Mouse (Mus musculus): Measurements from ENCODE around the gene Nfix. TPM values are rescaled to one million over a fixed set of nuclear protein-coding genes. Genes with fewer than 3 reads are reported as not detected.

The Nfix gene
- total RNA-seq, 2 experiments from 2014 or later: 291 to 300 TPM

- DNase-seq (ENCODE audit: low spot score in 2 of 2): no peak
Observed at GRCm38 (mm10) chr8:84740895-84741843, 59.0 kb downstream of the Nfix start.

- no peak for DNase-seq (ENCODE audit: low spot score in 2 of 2)
Observed at GRCm38 (mm10) chr8:84739401-84739742, 60.8 kb downstream of the Nfix start.

DNA sequence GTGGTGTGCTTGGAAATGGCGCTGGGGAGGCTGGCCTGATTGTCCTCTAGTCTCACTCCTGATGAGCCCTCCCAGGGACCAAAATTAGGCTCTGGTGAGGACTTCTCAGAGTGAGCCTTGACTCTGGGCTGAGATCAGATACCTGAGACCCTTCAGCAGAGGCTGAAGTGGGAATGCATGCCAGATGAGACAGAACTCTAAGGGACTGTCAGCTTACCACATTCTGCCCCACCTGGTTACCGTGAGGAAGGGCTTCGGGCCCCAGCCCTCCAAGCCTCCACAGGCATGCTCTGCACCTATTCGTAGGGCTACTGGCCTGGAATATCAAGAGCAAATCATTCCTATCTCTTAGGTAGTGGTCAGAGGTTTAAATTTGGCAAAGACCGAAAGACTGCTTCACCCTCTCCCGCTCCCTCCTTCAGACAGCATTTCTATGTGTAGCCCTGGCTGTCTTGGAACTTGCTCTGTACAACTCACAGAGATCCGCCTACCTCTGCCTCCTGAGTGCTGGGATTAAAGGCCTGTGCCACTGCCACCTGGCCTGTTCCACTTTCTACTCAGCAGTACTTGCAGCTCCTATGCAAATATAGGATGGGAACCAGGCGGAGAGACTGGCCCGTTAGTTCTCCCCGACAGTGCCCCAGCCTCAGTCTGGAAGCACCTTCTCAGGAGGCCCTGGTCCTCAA, 61.3 kb downstream of the Nfix start:
- no peak for DNase-seq (ENCODE audit: low spot score in 2 of 2)

DNA sequence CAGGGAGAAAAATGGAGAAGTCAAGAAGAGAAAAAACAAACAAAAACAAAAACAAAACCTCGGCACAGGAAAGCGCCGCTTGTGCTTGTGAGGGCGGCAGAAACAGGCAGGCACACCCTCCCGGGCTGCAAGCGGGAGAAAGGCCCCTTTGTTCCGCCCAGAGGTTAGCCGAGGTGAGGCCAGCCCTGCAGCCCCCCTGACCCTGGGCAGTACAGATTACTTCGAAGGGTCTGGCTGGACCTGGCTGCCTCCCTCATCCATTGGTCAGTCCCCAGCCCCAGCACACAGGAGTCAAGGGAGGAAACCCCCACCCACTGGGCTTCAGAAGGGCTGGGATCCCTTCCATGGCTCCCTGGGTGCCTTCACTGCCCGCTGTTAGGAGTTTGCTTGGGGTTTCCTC, 61.9 kb downstream of the Nfix start:
- no peak for DNase-seq (ENCODE audit: low spot score in 2 of 2)

DNA sequence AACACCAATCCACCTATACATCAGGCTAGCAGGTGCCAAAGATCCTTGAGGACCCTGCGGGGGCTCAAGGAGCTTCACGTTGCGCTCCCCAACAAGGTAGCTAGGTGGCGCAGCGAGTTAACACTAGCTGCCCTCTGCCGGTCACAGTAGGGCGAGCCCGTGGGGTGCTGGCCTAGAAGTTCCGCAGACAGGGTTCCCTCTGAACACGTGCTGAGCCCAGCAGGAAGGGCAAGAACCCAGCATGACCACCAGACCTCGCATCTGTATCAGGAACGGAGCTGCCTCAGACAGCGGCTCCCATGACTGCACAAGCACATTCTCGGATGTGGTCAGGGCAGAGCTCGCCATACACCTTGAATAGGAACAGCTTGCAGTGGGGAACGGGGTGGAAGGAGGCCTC, 62.5 kb downstream of the Nfix start:
- DNase-seq (ENCODE audit: low spot score in 2 of 2): peak in 1 of 2 experiments; percentile 76

DNA sequence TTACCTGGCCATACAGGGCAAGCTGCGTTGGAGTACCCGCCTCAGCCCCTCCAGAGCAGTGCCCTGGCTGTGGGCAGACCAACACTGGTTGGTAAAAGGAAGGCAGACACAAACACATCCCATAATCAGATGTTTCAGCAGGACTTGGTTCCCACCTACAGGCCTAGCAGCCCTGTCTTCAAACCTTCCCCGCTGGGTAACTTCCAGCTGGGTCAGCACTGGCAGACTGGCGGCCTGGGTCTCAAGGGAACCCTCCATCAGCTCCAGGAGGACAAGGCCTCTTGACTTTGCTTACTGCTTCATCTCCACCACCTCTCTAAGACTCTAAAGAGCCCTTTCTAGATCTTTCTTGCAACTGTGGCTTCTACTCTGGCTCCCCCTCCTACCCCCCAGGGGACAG, 63.6 kb downstream of the Nfix start:
- no peak for DNase-seq (ENCODE audit: low spot score in 2 of 2)

GRCm38 (mm10) chr8:84735597-84735996, 64.5 kb downstream of the Nfix start:
- DNase-seq (ENCODE audit: low spot score in 2 of 2): no peak

GRCm38 (mm10) chr8:84734680-84735079, 65.5 kb downstream of the Nfix start:
- no peak for DNase-seq (ENCODE audit: low spot score in 2 of 2)

GRCm38 (mm10) chr8:84733959-84734358, 66.2 kb downstream of the Nfix start:
- no peak for DNase-seq (ENCODE audit: low spot score in 2 of 2)

DNA sequence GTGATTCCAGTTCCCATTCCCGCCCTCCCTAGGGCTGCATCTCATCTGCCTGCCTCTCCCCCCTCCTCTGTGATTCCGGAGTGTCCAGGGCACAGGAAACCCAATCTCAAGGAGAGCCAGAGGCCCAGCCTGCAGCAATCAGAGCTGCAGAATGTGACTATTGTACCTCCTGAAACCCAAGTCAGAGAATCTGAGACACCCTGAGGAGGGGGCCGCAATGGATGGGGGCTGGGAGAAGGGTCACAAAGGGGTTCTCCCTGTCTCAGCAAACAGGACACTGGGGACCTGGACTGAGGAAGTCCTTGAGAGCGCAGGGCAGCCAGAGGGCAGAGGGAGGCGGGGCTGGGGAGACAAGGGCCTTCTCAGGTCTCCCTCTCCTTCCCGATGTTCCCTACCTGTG, 67.1 kb downstream of the Nfix start:
- DNase-seq (ENCODE audit: low spot score in 2 of 2): no peak

- no peak for DNase-seq (ENCODE audit: low spot score in 2 of 2)
Observed at GRCm38 (mm10) chr8:84732545-84732944, 67.6 kb downstream of the Nfix start.

DNA sequence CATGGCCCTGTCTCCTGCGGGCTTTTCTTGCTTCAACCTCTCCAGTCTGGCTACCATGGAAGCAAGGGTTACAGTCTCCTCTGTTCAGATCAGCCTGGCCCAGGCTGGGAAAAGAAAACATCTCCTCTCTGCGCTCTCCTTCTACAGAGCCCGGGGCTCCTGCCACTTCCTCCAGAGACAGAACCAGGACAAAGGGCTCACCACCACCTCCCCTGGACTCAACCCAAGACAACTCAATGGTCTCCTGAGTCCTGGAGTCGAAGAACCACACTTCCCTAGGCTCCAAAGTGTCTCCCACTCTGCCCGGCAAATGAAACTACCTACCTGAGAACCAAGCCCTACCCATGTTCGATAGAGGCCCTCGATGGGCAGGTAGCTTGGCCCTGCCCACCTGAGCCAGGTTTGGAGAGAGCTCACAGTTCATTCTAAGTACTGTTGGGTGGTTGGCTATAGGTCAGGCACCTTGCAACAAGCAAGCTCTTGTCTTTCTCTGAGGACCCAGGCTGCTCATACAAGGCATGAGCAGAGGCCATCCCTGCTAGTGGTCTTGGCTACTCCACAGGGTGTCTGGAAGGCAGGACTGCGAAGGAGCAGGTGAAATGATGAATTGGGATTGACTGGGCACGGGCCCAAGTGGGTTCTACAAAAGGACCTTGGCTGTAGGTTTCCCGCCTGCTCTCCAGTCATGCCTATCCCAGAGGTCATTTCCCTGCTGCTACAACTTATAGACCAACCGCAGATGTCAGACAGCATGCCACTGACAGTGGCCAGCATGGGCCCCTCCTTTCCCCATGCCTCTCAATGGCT, 68.6 kb downstream of the Nfix start:
- DNase-seq (ENCODE audit: low spot score in 2 of 2): no peak

DNA sequence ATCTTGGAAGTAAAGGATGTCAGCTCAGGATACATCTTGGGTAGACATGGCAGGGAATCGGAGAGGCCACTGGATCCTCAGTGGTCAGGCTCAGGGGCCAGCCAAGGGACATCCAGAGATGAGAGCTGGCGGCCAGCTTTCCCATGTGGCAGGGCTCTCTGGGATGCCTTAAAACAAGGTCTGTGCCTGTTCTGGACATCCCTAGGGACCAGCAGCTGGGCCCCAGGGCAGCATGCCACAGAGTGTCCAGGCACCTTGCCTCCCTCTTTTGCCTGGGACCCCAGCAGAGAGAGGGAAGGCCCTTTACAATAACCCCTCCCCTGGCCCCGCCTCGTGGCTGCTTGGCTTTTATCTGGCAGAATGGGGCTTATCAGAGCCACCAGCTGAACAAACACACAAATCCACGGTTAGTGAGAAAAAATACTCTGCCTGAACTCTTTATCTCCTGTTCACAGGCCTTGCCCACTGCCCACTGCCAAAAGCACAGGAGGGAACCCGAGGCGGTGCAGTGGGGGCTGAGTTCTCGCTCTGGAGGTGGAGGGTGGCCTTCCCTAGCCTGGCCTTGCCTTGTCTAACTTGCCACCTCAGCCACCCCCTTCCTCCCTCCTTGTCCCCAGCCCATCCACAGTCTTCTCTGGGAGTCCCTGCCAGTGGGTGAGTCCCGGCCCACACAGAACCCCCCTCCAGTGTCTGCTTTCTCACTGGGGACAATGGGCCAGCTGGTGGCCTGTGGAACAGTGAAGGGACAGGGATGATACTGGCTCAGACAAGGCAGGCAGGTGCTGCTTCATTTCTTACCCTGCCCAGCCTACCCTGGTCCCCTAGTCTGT, 69.4 kb downstream of the Nfix start:
- DNase-seq (ENCODE audit: low spot score in 2 of 2): no peak

DNA sequence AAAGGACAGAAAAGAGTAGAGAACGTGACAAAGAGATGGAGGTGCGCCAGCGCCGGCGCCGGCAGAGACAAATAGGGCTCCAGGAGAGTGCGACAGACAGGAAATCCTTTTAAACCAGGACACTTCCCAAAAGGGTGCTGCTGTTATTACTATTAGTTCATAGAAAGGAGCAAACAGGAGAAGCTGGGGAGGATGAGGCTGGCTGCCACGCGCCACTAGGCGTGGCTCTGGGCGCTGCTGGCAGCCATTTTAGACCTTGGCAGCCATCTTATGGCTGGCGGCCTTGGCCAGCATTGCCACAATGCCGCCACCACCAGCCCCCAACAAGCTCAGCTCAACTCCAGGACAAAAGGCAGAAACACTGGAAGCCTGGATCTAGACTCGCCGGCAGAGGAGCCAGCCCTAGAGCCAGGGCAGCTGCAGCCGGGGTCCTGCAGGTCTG, 70.2 kb downstream of the Nfix start:
- DNase-seq (ENCODE audit: low spot score in 2 of 2): no peak

- no peak for DNase-seq (ENCODE audit: low spot score in 2 of 2)
Observed at GRCm38 (mm10) chr8:84728474-84728873, 71.7 kb downstream of the Nfix start.

- DNase-seq (ENCODE audit: low spot score in 2 of 2): no peak
Observed at GRCm38 (mm10) chr8:84725941-84726259, 74.2 kb downstream of the Nfix start.

GRCm38 (mm10) chr8:84725246-84725940, 74.8 kb downstream of the Nfix start:
- DNase-seq (ENCODE audit: low spot score in 2 of 2): no peak

DNA sequence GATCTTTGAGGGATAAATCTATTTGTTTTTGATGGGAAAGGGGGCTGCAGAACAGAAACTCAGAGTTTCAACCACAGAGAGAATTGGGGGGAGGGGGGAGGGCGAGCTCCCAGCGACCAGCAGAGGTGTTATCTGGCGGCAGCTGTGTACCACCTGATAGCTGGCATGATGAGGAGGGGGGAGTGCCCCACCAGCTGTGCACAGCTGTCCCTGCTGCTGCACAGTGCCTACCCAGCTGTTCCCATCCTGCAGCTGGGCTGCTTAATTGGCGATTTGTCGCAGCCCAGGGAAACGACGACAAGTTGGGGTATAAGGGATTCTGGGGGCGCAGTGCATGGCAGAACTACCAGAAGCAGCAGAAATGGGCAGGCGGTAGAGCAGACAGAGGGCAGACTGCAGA, 75.5 kb downstream of the Nfix start:
- DNase-seq (ENCODE audit: low spot score in 2 of 2): no peak

GRCm38 (mm10) chr8:84723571-84723900, 76.6 kb downstream of the Nfix start:
- no peak for DNase-seq (ENCODE audit: low spot score in 2 of 2)

- DNase-seq (ENCODE audit: low spot score in 2 of 2): peak in 1 of 2 experiments; percentile 69
Observed at GRCm38 (mm10) chr8:84722850-84723570, 77.1 kb downstream of the Nfix start, which contains the start of gene G430095P16Rik. G430095P16Rik (plus strand) TSS chr8:84723007.
